Mouse (Mus musculus): Measurements from ENCODE around the gene Bpifb6.

Gene Bpifb6

DNA sequence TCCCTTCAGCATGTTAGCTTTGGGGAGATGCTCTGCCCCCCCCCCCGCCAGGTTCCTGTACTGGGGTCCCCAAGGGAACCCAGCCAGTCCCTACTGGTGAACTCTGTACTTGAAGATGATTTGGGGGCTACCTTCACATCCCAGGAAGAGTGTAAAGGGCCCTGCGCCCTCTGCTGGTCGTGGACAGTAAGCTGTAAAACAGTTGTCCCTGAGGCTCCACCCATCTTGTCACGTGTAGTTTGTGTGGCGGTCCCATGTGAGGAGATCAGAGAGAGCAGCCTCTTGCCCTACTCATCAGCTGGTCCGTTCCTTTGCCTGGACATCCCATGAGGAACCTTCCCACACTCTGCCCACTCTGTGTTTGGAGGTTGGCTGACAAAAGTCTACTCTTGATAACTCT, 53.6 kb downstream of the Bpifb6 start:
- in situ Hi-C loops (cut with MboI, MseI): loop anchor here in 1 of 2 experiments (10.0 kb wide), 2 partner anchors 1121 to 1149 kb away; partner anchors contain the start of gene Ahcy

Measured in T-helper 17 cell (primary cell).